Mouse (Mus musculus) cerebellum, postnatal 25 days (tissue): ENCODE measurements at regions not wholly inside any gene's neighbourhood (a gene's known extent, or its start where the extent isn't known, plus 50 kb on each side); places are given as distances from the start of the nearest gene placed in this dataset.
A peak's percentile ranks its signal among the peaks of the same experiment; 100 is the strongest.

ENCODE experiments used
- DNase-seq, 2 experiments: peaks; one replicate each; pipeline ENCODE4 v3.0.0; 2021; ENCODE audit warnings: mixed read lengths in 2 of 2

DNA sequence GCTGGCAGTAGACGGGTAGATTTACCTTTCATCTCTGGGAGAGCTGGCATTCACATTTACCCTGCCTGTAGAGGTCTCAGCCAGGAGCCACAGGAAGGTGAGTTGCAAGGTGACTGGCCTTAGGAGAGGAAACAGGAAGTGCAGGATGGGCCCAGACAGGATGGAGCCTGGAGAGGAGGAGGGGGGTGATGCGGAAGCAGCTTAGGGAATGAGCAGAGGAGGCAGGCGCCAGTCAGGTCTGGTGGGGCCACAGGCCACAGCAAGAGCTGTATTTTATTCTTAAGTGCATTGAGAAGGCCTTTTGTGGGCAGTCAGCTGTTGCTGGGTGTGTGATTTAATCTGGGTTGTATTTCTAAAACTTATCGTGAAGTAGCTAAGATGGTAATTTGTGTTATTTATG, 108.2 kb upstream of the Nxpe4 start:
- no peak for DNase-seq

DNA sequence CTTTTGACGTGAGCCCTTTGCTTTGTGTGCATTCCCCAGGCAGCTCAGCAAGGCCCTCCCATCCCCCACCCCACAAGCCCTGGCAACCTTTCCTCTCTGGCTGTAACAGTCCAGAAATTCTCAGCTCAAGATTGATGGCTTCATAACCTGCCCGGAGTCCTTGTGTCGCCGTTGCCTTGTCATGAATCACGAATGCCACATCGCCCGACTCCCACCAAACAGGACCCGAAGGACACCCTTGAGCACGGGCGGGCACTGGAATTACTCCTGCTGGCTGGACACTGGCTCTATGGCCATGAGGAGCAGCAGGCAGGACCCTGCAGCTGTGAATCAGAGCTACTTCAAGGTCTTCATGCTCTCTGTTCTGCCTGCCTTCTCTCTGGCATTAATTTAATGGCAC, 106.6 kb upstream of the Nxpe4 start:
- no peak for DNase-seq

DNA sequence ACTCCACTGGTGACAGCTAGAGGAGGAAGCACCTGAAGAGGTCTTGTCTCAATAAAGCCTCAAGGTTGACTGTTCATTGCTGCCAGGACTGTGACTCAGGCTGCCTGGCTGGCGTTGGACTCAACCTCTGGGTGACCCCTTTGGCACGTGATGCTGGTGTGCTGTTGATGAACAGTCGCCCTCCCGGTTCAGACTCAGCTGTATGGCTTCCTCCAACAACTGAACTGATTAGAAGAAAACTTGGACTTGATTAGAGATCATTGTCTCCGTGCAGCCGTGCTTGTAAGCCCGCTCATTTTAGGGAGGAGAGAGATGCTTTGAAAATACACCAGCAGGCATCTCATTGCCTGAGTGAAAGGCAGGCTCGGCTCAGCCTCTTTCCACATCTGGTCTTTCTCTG, 103.2 kb upstream of the Nxpe4 start:
- DNase-seq, result no peak

DNA sequence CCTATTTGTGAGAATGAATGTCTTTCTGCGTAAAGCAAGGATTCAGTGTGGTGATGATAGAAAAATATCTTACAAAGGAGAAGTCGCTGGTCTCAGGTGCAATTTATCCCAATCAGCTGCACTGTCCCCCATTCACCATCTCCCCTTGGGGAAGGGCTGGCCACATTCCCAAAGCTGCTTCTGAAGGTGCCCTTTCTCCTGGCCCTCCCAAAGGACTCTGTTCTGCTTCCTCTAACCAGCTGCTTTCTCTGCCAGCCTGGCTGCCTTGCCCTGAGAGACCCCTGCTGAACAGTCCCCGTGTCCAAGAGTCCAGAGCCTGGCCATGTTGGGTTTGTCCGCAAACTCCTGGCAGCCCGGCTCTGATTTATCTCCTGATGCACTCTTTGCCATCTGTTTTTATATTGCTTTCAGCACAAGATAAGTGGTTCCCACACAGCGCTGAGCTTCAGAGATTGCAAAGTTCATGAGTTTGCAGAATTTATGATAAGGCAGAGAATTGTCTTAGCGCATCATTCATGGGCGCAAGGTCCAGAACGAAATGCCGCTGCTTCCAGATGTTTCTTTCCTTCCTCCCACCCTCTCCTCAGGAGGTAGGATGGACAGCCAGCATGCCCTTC, 102.2 kb upstream of the Nxpe4 start:
- no peak for DNase-seq

DNA sequence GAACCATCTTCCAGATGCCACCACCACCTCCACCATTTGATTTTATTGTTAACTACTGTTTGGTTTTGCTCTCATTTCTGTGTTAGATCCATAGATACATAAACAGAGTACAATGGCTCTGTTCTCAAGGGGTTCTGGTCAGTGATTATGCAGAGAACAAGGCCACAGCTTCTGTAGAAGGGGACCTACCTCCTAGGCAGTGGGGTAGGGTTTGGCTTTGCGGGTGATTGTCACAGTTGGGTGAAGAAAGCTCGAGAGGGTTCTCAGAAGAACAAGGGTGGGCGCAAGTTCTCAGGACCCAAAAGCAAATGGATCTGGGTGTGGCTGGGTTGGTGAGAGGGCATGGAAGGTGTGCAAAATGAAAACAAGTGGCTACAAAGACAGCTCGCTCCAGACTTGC, 100.8 kb upstream of the Nxpe4 start:
- no peak for DNase-seq

DNA sequence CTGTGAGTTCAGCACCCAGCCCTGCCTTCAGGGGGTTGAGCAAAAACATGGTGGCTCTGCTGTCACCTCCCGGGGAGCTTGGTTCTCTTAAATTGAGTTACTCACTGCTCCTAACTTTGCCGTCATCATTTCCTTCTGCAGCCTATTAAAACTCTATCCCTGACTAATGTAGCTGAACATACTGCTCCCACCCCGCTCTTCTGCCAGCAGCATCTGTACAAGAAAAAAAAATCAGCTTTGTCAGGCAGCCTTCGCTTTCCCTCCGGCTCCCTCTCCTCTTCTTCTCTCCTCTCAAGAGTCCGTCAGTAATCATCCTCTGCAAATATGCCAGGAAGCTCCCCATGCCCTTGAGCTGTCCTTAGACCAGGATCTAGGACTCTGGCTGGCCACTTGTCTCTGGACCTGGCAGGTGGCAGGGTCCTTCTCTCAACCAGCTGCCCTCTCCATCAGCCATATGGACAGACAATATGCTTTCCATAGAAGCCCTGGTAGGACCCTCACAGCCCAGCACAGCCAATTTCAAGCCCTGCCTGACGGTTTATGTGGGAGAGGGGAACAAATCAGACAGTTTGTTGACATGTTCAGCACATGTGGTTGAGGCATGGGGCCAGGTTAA, 95.0 kb upstream of the Nxpe4 start:
- DNase-seq, result no peak

DNA sequence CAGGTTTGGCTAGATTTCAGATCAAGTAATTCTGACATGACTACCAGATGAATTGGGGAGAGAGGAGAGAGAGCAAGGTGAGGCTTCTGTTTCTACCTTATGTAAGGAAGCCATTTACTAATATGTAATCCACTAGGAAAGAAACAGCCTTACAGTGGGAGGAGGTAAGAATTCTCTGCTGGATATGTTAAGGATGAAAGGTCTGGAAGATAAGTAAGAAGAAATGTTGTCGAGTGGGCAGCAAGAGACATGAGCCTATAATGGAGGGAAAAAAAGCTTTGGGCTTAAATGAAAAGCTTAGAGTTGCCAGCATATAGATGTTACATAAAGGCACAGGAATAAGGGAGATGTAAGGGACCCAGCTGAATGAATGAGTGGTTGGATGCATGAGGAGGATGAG, 89.2 kb upstream of the Nxpe4 start:
- no peak for DNase-seq

DNA sequence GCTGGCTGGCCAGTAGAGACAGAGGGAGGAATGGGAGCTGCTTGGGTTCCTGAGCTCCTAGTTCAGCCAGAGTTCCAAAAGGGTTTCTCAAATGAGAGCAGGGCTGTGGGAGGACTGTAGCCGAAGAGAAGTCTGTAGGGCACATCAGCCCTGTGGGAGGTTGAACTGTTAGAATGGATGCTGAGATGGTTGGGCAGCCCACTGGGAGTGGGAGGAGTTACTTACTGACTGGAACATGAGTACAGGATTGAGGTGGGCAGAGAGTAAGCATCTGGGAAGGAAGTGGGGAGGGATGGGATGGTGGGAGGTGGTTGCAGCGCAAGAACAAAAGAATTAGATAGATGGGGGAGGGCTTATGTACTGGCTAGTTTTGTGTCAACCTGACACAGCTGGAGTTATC, 88.7 kb upstream of the Nxpe4 start:
- DNase-seq, result no peak

DNA sequence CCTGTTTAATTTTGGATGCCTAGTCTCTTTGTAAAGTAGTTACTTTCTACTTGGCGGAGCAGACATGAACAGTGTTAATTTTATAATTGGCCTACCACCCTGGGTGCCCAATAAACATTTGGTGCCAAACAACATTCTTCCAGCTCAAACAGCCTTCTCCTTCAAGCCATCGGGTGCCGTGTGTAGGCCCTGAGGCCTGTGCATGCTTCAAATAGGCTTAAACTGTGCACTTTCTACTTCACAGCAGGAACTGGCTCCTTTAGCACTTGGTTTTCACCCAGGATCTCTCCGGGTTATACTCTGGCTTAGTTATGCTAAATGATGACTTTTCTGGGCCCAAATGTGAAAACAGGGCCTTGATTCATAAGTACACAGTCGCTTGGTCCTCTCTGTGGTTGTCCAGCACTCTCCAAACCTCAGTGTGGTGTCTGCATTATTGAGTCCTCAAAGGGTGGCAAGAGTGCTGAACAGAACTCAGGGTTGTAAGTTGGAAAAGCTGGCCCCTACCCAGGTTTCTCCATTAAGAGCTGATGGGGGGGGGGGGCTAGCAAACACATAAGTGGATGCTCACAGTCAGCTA, 86.1 kb upstream of the Nxpe4 start:
- no peak for DNase-seq

DNA sequence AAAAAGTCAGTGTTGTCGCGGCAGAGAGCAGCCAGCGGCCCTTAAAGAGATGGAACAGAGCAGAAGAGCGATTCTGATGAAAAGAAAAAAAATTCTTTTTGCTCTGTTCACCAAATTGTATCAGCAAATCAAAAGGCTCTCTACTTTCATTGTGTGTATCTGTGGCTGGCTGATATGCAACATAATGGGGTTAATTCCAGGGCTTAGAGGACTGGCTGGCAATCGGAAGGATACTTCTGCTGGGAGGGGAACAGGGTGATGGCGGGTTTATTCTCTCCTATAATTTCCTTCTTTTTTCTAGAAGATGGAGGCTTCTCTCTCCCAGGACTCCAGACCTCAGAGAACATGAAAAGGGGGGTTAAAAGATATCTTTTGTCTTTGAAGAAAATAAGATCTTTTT, 79.4 kb upstream of the Nxpe4 start:
- no peak for DNase-seq

DNA sequence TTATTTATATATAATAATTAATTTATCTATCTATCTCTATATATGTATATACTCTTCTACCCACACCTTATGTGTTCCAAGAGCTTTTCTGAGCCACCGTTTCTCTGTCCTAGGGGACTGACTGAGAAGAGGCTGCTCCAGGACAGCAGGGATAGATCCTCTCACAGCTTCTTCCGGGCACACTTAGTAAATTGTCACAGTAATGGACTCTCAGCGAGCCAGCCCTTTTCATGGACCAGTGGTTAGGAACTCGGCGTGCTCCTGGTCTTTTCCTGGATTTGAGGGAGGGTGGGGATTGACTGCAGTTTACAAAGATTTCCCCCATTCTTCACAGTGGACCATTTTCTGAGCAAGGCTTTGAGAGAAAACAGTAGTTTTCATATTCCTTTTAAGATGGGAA, 77.6 kb upstream of the Nxpe4 start:
- DNase-seq, result peak in 1 of 2 experiments; percentile 9

DNA sequence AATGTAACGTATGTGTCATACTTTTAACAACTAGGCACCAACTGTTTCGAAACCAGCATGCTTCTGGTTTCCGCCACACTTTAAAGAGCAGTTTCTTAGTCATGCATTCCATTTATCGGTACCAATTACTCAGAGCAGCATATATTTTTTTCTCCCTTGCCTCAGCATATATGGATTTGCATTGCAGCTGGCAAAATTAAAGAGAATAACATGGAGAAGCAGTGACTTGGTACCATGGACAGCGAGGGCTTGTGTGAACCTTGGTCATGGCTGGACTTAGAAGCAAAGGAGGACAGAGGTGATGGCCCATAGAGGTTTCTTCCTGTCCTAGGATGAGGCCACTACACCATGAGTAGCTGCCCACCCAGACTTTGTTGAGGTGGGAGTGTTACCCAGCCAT, 72.2 kb upstream of the Nxpe4 start:
- DNase-seq, result no peak

DNA sequence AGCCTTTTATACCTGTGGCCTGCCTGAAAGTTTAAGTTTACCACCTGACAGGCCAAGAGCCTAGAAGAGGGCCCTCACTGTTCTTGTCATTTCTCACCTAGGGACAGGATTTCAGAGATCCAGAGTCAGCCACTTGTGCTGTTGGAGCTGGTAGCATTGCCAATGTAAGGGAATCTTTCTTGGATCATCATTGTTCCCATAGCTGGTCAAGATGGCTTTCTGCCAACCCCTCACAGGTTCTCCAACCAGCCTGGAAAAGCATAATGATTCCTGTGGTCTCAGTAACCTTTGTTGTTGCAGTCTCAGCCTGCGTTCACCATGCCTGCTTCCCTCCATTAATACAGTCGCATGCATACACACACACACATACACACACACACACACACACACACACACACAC, 67.1 kb upstream of the Nxpe4 start:
- peak; percentile 40 to 59 for DNase-seq

DNA sequence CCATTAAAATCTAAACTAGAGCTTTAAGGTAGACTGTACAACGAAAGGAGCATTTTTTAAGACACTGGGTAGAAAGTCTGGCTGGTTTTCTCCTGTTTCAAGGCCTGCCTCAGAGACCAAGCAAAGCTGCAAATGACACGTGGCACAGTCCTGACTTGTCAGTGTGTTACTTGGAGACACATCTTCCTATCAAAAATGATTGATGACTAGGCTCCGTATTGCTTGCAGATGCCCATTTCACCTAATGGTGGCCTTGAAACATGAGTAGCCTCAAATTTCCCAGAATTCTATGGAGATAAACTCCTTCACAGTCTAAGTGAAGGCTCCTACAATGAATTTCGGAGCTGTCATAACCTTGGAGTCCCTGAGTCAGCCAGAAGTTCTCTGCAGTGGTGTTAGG, 62.0 kb upstream of the Nxpe4 start:
- no peak for DNase-seq

DNA sequence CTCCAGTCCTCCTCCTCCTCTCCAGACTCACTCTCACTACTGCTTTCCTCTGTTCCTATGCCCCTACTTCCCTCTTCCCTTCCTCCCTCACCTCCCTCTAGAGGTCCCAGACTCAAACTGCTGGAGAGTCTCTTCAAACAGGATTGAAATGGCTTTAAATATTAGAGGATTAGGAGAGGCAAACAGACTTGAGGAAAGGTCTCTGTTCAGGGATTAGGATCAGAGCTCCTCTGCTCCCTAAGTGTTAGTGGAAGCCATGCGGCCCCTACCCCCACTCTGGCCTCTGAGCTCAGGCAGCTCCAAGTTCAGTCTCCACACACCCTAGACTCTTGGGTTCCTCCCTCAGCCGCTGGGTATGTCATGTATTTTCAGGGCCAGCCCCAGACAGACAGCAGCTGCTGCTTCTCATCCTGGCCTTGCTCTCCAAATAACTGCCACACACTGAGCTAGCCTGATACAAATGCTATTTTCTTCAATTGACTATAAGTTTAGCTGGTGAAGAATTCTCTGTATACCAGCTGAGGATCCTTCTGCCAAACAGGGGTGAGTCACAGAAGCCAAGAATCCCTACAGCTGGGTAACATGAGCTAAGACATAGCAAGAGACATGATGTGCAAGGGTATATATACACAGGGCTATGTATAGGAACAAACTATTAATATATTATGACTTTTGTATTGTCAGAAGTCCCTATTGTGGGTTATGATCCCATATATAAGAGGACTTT, 55.2 kb upstream of the Nxpe4 start:
- DNase-seq, result no peak

DNA sequence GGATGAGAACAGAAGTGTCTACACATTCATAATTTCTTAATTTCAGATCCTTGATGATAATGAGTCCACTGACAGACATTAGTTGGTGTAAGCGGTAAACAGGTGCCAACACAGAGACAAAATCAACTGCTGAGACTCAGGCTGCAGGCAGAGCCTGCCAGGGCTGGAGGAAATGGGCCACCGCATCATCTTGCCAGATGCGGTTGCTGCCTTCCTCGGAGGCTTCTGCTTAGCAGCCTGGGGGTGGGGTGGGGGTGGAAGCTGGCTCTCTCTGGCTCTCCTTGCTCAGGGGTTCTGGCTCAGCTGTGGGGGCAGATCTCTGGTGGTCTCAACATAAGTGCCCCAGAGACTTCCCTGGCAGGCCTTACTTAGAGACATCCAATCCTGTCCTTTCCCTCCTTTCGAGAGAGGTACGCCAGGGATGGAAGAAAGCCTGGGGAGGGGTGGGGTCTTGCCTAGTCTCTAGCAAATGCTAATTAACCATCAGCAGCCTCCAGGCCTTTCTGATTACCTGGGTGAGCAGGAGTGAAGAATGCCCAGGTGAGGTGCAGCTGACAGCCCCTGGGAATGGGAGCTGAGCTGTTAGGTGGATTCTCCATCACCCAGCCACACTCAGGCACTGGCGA, 52.7 kb upstream of the Nxpe4 start:
- peak in 1 of 2 experiments; percentile 10 for DNase-seq

DNA sequence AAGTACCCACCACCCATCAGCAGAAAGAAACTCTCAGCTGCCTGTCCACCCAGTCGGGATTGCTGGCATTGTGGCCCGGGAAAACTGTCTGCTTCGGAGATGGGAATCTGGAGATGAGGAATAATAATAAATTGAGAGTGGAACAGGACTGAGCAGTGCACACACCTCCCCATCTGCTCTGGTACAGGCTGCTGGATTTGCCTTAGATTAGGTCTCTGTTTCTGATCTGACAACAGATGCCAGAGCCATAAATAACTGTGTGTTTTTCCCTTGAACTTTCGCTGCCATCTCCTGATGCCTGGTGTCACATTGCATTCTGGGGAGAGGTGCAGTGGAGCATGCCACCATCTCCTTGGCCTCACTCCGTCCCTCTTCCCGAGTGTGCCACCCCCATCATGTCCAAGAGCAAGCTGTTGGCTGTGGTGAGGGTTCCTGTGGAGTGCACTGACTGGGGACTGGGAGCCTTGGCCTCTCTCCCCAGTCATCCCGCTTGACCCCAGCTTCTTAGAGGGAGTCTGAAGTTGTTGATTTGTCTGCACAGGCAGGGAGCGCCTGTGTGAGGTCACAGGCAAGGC, 50.4 kb upstream of the Nxpe4 start:
- DNase-seq, result peak; percentile 71 to 74
